8 mouse cellular contexts compared by ENCODE assay signal in the genomic region with DNA sequence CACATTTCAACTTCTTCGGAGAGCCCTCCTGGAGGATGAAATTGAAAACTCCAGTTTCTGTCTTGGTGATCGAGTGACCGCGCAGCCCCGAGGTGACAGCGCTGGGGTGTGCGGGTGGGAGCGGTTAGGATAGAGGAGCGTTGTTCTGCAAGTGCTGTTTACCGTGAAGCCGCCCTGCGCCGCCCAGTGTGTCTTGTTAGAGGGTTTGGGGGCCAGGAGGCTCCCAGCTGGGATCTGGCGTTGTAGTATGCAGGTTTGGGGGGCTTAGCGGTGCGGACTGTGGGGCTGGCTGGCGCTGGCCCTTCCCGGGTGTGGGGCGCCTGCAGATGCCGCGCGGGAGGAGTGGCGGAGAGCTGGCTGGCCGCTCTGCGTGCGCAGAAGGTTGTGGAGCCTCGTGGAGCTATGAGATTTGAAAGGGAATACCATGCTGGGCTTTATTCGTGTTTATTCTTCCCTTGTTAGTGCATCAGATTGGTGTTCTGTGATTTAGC. TPM values are rescaled to one million over a fixed set of nuclear protein-coding genes. Genes with fewer than 3 reads are reported as not detected.
DNase-seq lines count a peak whose midpoint lies in the region; ATAC-seq and TF ChIP-seq lines count a peak whose summit lies in the region.

No protein-coding gene starts in this region.

- peak; percentile 21 for ATAC-seq in forebrain, embryonic 15.5 days (replicated peaks)
- peak; percentile 13; the same call in 1 of the 2 replicates for ATAC-seq in hindbrain, postnatal 0 days
- 0 out of 2 replicates have a peak, but pooled peaks have one; percentile 0 for ATAC-seq in limb, embryonic 13.5 days (ENCODE audit: low FRiP score, low read depth)
- ATAC-seq in midbrain, postnatal 0 days (ENCODE audit: low FRiP score) = peak; percentile 12

- peak overlapping the region; percentile 83 for H3K27ac ChIP-seq in forebrain, embryonic 15.5 days (replicated peaks)
- H3K27ac ChIP-seq in hindbrain, postnatal 0 days = peak overlapping the region; percentile 74
- H3K27ac ChIP-seq in limb, embryonic 13.5 days = peak overlapping the region; percentile 86
- H3K27ac ChIP-seq in midbrain, postnatal 0 days (ENCODE audit: low read depth, low read length) = peak overlapping the region; percentile 58

- under 1% methylated on average over 28 of the region's 28 CpGs for WGBS in forebrain, embryonic 15.5 days
- WGBS in hindbrain, postnatal 0 days = 1% methylated on average over 28 of the region's 28 CpGs
- under 1% methylated on average over 28 of the region's 28 CpGs for WGBS in limb, embryonic 13.5 days
- 0% methylated on average over 27 of the region's 28 CpGs for WGBS in midbrain, postnatal 0 days

- peak; percentile 11 to 39 for DNase-seq in layer of hippocampus, adult 18-20 months (ENCODE audit: low spot score in 2 of 2)
- no peak for DNase-seq in layer of hippocampus, adult 9-11 months
- DNase-seq in brain, adult 2 months (ENCODE audit: low read depth, low spot score) = peak; percentile 31
- peak; percentile 57 for DNase-seq in hindbrain, postnatal 0 days (ENCODE audit: low spot score)
- DNase-seq in midbrain, postnatal 0 days (ENCODE audit: low spot score) = peak; percentile 36
- peak; percentile 37 to 48 for DNase-seq in urinary bladder, postnatal 36 days (ENCODE audit: low spot score in 2 of 2)

- no peaks in the 10 kb centered on the region for H3K36me3 ChIP-seq in forebrain, embryonic 15.5 days
- no peaks in the 10 kb centered on the region for H3K36me3 ChIP-seq in hindbrain, postnatal 0 days (ENCODE audit: insufficient read depth, low read length)
- H3K36me3 ChIP-seq in limb, embryonic 13.5 days = no peaks in the 10 kb centered on the region
- no peaks in the 10 kb centered on the region for H3K36me3 ChIP-seq in midbrain, postnatal 0 days (ENCODE audit: insufficient read depth, low read length)

- H3K4me2 ChIP-seq in forebrain, embryonic 15.5 days (replicated peaks) = peak overlapping the region; percentile 64
- H3K4me2 ChIP-seq in hindbrain, postnatal 0 days (ENCODE audit: low read depth, low read length) = peak overlapping the region; percentile 85
- H3K4me2 ChIP-seq in limb, embryonic 13.5 days (replicated peaks) = peak overlapping the region; percentile 70
- H3K4me2 ChIP-seq in midbrain, postnatal 0 days (ENCODE audit: low read depth, low read length, poor library complexity, severe bottlenecking) = peak overlapping the region; percentile 87

- H3K4me1 ChIP-seq in forebrain, embryonic 15.5 days = peaks cover 40% of the 10 kb centered on the region
- H3K4me1 ChIP-seq in hindbrain, postnatal 0 days (ENCODE audit: insufficient read depth, low read length) = peaks cover 12% of the 10 kb centered on the region; the same call in 1 of the 2 replicates
- H3K4me1 ChIP-seq in limb, embryonic 13.5 days = peaks cover 50% of the 10 kb centered on the region
- peaks cover 13% of the 10 kb centered on the region; the same call in 1 of the 2 replicates for H3K4me1 ChIP-seq in midbrain, postnatal 0 days (ENCODE audit: insufficient read depth, low read length)

- H3K9ac ChIP-seq in forebrain, embryonic 15.5 days (replicated peaks) = peak overlapping the region; percentile 68
- H3K9ac ChIP-seq in hindbrain, postnatal 0 days (replicated peaks; ENCODE audit: low read length) = peak overlapping the region; percentile 76
- H3K9ac ChIP-seq in limb, embryonic 13.5 days = peak overlapping the region; percentile 83
- peak overlapping the region; percentile 63 for H3K9ac ChIP-seq in midbrain, postnatal 0 days (replicated peaks; ENCODE audit: low read length, poor library complexity, severe bottlenecking)

- no peaks in the 10 kb centered on the region for H3K27me3 ChIP-seq in forebrain, embryonic 15.5 days
- no peaks in the 10 kb centered on the region for H3K27me3 ChIP-seq in hindbrain, postnatal 0 days (ENCODE audit: insufficient read depth, low read length)
- H3K27me3 ChIP-seq in limb, embryonic 13.5 days = no peaks in the 10 kb centered on the region
- H3K27me3 ChIP-seq in midbrain, postnatal 0 days (ENCODE audit: insufficient read depth, low read length) = no peaks in the 10 kb centered on the region

- peak overlapping the region; percentile 66 for H3K4me3 ChIP-seq in forebrain, embryonic 15.5 days
- H3K4me3 ChIP-seq in hindbrain, postnatal 0 days (ENCODE audit: low read length) = peak overlapping the region; percentile 90
- peak overlapping the region; percentile 86 for H3K4me3 ChIP-seq in limb, embryonic 13.5 days
- peak overlapping the region; percentile 76 for H3K4me3 ChIP-seq in midbrain, postnatal 0 days (ENCODE audit: low read depth, low read length)

- no peaks in the 10 kb centered on the region for H3K9me3 ChIP-seq in forebrain, embryonic 15.5 days
- H3K9me3 ChIP-seq in hindbrain, postnatal 0 days (ENCODE audit: low read length) = no peaks in the 10 kb centered on the region
- H3K9me3 ChIP-seq in limb, embryonic 13.5 days = no peaks in the 10 kb centered on the region
- H3K9me3 ChIP-seq in midbrain, postnatal 0 days (ENCODE audit: low read length) = no peaks in the 10 kb centered on the region

- TF ChIP-seq CTCF in hindbrain, postnatal 0 days (IDR thresholded peaks at IDR 0.05; ENCODE audit: low read depth) = no peak
- TF ChIP-seq CTCF in midbrain, postnatal 0 days (IDR thresholded peaks at IDR 0.05) = no peak

RNA-seq across cellular contexts. Expression of a gene that starts 0.7 kb away (rescaled TPM):
- 10 to 100 TPM; 23.4 to 23.6 TPM for total RNA-seq in layer of hippocampus, adult 18-20 months (2021)
- 20.8 and 21.1 TPM in 2 replicates for polyA plus RNA-seq in forebrain, embryonic 15.5 days (2015; fragmentation: Nextera tagmentation; extraction: Ambion mirVana)
- total RNA-seq in hindbrain, postnatal 0 days (2014; rRNA removed) = 36.5 and 38.8 TPM in 2 replicates
- polyA plus RNA-seq in hindbrain, postnatal 0 days (2015; fragmentation: Nextera tagmentation; extraction: Ambion mirVana) = 14.6 and 15.7 TPM in 2 replicates
- polyA plus RNA-seq in limb, embryonic 13.5 days (2015; fragmentation: Nextera tagmentation; extraction: Ambion mirVana) = 21.6 and 21.8 TPM in 2 replicates
- 22.0 and 26.5 TPM in 2 replicates for total RNA-seq in midbrain, postnatal 0 days (2014; rRNA removed)
- polyA plus RNA-seq in midbrain, postnatal 0 days (2015; fragmentation: Nextera tagmentation; extraction: Ambion mirVana) = 10.3 and 11.0 TPM in 2 replicates
